Mouse (Mus musculus) layer of hippocampus, adult 9-11 months (tissue): ENCODE results near the gene Efcab11.

Experiments
- DNase-seq: peaks from one replicate; pipeline ENCODE4 v3.0.0; 2022

The Efcab11 gene

DNA sequence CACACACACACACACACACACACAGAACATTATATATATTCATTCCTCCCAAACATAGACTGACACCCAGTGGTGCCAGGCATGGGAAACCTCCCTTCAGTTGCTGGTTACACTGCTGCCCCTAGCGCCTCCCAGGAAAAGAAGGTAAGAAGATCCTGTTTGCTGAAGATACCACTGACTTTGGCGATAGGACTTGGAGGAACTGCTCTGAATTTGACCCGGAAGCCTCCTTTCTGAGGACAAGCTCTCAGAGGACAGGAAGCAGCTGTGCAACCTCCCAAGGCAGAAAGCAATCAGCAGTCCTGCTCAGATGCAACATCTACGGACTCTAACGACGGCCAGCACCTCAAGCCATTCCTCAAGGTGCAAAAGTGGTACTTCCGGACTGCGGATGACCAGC is 142.6 kb downstream of the Efcab11 start:
- no peak for DNase-seq

- no peak for DNase-seq
Observed at GRCm38 (mm10) chr12:99739211-99739610, 145.0 kb downstream of the Efcab11 start.

- no peak for DNase-seq
Observed at GRCm38 (mm10) chr12:99738256-99738655, 146.0 kb downstream of the Efcab11 start.

- no peak for DNase-seq
Observed at GRCm38 (mm10) chr12:99736971-99737370, 147.3 kb downstream of the Efcab11 start.

DNA sequence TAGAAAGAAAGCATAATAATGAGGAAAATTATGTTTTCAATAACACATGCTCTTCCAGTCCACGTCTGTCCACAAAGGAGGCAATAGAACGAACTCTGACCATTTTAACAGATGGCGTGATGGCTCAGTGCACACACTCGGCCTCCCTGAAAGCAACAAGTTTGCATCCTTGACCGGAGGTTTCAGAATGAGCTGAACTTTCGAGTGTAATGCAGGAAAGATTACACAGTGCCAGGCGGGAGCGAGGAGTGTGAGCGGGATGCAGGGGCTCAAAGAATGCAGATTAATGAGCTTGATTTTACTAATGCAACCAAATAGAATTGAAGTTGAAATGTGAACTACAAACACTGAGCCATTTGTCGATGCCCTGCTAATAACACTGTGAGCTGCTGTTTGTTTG is 149.1 kb downstream of the Efcab11 start:
- no peak for DNase-seq

DNA sequence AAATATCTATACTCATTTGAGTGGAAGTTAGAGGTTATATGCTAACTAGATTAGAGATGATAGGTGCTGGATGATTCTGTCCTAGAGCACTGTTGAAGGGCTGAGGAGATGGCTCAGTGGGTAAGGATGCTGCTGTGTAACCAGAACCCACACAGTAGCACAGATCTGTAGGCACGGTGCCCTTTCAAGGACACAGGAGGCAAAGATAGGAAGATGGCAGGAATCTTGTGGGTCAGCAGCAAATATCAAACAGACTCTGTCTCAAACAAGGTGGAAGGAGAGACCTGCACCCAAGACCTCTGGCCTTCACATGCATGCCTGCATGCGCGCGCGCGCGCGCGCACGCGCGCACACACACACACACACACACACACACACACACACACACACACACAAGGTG is 160.0 kb downstream of the Efcab11 start:
- no peak for DNase-seq

- no peak for DNase-seq
Observed at GRCm38 (mm10) chr12:99723791-99724190, 160.4 kb downstream of the Efcab11 start.

GRCm38 (mm10) chr12:99721318-99721717 is 162.9 kb downstream of the Efcab11 start:
- DNase-seq, result peak; percentile 55

GRCm38 (mm10) chr12:99719777-99720176 is 164.5 kb downstream of the Efcab11 start:
- no peak for DNase-seq

DNA sequence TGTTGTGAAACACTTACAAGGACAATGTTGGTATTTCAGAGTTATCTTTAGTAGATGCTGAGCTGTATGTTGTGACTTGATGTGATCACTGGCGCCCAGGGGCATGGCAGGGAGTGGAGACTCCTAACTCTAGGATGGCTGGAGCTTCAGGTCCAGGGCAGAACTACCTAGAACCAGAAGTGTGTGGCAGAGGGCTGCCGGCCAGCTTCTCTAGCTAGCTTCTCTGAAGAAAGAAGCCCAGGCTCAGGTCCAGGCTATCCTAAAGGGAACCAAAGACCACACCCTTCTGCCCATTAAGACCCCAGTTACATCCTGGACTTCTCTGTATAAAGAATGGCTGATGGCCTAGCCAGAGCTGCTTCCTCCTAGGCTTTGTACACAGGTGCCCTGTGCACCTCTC is 166.1 kb downstream of the Efcab11 start:
- no peak for DNase-seq

DNA sequence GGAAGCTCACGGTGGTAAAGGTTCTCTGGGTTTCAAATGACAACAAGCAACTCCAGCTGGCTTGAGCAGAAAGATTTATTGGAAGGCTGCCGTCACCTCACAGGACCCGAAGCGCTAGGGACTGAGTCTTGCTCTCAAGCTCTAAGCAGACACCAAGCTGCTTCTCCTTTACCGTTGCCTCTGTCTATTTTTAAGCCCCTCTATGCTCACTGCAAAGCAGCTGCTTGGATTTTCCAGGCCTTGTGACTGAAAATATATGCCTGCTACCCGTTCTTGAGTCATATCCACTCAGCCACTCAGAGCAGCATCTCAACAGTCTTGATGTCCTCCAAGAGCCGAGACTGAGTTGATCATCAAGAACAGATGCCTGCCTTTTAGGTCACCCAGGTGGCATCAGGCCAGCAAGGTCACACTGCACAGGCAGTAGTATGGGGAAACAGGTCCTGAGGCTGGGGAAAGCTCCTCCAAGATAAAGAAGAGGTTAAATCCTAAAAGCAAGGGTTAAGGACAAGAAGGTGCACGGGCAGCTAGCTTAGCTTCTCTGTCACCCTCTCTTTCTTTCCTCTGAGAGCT is 168.1 kb downstream of the Efcab11 start:
- DNase-seq, result peak; percentile 11

GRCm38 (mm10) chr12:99715129-99716037 is 168.9 kb downstream of the Efcab11 start:
- no peak for DNase-seq

DNA sequence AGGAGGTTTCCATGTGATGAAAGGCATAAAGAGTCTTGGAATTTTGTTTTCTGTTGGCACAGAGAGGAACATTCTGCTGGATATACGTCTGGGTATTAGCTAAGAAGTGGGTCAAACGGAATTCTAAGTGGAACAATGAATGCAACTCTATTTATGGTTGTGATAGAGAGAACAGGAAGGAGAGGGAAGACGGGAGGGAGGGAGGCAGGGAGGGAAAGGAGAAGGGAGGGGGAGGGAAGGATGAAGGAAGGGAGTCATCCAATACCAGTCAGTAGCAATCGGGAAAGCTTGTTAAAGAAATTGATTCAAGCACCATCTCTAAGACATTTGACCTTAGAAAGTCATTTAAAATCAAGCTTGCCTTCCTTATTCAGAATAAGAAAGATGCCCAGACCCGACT is 172.0 kb downstream of the Efcab11 start:
- DNase-seq, result no peak

DNA sequence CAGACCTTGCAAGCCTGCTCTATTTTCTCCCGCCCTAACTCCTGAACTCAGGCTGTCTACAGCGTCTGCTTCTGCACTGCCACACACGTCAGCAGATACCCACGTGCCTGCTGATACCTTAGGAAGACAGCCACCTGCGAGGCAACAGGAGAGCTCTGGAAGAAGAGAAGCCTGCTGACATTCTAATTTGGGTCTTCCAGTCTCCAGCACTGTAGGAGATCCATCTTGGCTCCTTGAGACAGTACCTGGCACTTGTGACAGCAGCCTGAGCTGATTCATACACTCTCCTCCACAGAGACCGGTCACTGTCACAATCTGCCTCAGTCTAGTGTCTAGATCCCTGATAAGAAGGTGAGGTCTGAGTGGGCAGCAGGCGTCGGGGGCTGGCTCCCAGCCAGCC is 182.0 kb downstream of the Efcab11 start:
- DNase-seq, result no peak

GRCm38 (mm10) chr12:99700380-99700779 is 183.9 kb downstream of the Efcab11 start:
- no peak for DNase-seq

DNA sequence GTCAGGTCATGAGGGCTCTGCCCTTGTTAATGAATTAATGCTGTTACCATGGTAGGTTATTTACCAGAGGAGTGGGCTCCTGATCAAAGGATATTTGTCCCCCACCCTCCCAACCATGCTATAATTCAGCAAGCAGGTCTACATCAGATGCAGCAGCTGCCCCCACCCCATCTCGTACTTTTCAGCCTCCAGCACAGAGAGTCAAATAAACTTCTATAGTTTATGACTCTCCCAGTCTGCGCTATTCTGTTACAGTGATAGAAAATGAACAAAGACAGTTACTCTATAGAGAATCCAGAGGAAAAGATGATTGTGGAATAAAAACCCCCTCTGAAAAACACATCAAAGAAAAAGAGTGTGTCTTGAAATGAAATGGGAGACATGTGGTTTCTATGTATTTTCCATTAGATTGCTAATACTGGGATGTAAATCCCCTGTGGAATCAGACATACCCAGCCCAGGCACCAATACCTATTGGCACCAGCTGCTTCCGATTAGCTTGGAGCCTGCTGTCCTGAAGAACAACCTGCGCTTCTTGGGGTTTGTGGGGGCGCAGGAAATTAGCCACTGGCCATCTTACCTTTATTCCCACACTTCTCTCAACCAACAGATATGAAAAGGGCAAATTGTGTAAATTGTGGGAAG is 184.7 kb downstream of the Efcab11 start:
- DNase-seq, result no peak

DNA sequence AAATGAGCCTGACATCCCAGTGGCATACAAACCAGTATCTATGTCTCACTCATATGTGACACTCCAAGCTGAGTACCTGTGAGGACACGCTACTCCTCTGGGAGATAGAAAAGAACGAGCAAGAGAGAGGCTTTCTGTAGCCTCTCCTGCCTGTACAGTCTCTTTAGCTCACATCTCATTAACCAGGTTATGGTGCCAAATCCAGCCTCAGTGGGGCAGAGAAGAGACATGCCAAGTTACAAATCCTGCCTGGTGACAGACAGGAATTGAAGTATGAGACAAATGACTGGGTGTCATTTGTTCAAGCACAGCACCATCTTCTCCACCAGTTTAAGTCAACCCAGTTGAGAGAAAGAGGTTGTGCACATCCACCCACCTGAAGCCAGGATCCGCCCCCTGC is 190.2 kb downstream of the Efcab11 start:
- DNase-seq, result no peak

DNA sequence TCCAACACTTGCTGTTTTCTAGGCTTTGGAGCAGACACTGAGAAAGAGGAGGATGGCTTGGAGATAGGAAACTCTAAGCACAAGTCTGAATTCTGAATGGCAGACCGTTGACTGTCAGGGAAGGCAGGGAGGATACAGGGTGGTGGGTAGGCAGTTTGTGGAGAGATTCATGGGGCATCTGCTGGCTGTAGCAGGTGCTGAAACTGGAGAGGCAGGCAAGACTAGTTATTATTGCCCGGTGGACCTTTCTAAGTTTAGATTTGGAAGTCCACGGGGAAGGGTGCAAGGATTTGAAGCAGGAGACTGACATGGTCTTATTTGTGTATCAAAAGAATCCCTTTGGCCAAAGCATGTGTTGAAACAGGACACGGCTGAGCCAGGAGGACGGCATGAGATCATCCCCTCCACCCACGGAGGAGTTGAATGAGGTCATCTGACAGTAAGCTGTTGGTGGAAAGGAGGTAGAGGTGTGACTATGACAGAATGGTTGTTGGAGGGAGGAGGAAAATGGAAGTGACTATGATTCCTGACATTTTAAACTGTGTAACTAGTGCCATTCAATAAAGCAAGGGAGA is 197.7 kb downstream of the Efcab11 start:
- no peak for DNase-seq

DNA sequence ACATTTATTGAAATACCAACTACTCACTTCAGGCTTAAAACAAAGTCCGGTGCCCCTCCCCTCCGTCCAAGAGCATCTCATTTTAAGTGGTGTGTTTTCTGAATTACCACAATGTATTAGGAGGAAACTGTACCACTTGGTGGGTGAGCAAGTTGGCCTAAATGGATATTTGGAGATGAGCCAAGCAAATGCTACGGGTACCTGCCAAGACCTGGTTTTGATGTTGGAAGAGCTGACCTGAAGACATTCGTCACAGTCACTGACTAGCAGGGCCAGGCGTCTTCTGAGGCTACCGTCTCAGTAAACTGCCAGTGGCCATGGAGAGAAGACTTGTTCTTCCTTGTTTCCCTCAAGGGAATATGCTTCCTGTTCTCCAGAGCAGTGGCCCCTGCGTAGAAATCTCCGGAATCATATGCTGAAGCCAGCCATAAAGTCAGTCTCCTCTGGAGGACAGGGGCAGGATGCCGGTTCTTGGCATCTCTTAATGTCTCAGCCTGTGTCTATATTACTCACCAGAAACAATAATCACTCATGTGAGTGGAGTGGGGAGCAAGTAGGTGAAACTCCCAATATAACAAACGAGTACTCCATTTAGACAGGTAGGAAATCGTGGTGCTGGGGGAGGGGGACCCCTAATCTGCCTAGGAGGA is 198.7 kb downstream of the Efcab11 start:
- DNase-seq, result no peak

DNA sequence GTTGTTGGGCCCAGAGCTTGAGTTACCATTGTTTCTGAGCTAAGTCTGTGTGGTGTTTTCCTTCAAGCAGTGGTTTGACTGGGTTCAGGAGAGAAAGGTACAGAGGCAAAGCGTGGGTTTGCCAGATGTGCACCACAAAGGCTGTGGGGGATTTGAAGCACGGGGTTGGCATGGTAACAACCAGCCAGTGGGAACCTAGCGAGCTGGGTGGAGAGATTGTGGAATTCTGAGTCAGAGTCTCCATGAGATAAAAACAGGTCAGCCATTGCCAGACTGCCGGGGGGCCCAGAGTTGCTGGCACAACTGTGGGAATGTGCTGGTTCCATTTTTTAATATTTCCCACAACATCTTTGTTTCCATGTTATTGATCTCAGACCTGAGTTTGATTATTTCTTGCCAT is 202.6 kb downstream of the Efcab11 start:
- DNase-seq, result no peak

DNA sequence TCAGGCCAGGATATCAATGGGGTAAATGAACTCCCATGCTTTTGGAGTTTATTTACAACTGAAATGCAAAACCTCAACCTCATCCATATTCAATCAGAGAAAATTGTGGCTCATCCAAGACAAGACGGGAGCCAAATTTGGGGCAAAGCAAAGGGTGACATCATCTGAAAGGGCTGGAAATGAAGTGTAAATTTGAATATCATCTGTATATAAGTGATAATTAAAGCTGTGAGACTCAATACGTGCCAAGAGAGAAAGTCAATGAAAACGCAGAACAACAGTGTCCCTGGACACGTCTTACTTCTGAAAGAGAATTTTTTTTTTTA is 212.4 kb downstream of the Efcab11 start:
- no peak for DNase-seq

DNA sequence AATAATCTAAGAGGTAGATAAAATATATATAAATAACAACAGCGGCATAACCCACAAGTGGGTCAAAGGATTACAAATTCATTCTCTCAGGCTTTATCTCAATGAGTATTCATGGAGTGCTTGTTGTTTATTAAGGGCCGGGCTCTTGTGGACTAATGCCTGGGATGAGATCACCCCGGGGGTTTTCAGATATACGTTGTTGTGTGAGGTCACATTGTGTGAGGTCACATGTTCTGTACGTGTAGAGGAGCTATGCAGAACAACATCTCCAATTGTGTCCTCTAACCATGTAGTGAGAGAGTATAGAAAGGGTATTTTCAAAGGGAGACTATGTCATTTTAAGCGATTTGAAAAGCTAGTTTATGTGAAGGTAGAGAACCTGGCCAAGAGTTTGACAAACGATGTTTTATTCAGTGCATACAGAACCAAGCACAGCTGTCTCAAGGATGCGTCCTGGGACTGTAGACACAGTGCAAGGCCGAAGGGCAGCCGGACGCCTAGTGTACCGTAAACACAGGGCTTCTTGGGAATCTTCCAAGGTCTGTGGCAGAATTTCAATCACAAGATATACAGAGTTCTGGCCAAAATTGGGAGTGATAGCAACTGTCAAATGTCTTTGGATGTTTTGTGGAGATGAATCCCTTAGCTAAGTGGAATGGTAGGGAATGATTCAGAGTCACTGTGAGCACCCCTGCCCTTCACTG is 212.9 kb downstream of the Efcab11 start:
- peak; percentile 10 for DNase-seq

DNA sequence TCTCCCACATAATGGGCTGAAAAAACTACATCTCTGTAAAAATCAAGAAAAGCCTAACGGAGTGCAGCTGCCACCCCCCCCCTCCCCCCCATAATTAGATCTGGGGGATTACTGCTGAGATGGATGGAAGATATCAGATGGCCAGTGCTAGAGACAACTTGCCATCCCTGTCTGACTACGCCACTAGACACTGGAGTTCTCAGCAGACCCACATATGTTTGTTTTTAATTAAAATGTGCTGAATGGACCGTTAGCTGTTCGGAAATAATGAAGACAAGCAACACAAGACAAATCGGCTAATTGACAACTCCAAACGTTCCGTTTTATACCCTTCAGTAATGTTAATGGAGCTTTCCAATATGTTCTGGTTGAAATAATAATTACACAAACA is 213.5 kb downstream of the Efcab11 start:
- DNase-seq, result no peak
